Mouse (Mus musculus) ES-E14 (cell line): ENCODE results near the gene Nr1i3.

Experiments used
- CHD2 ChIP-seq: IDR thresholded peaks from 2 replicates; pipeline ENCODE4 v1.6.1; 2014; ENCODE audit warnings: mild to moderate bottlenecking, low read depth, low read length, inconsistent platforms
- MAFK ChIP-seq: IDR thresholded peaks from 2 replicates; pipeline ENCODE4 v1.6.1; 2014; ENCODE audit warnings: mild to moderate bottlenecking, low read depth, low read length, inconsistent platforms; ENCODE audit not compliant: insufficient read depth
- ZC3H11A ChIP-seq: IDR thresholded peaks from 2 replicates; pipeline ENCODE4 v1.6.1; 2012; ENCODE audit warnings: low read depth, mild to moderate bottlenecking, inconsistent platforms, low read length, borderline replicate concordance
- ZNF384 ChIP-seq: IDR thresholded peaks from 2 replicates; pipeline ENCODE4 v1.6.1; 2012; ENCODE audit warnings: low read depth, low read length, inconsistent platforms

DNA sequence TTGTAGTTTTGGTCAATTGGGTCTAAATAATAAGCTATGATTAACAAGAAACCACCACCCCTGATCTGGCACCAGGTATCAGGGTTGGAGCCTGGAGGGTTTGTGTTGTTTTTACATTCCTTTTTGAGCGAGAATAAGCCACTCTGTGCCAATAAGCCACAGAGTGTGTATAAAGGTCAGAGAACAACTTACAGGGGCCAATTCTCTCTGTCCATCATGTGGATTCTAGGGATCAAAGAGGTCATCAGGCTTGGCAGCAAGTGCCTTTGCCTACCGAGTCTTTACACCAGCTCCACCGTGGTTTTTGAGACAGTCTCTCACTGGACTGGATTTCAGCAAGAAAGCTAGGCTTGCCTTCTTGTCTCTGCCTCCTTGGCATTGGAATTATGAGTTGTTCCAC, 916 bp upstream of the Nr1i3 start:
- TF ChIP-seq ZC3H11A (no peak), MAFK (no peak), CHD2 (no peak), ZNF384 (no peak)
